Mouse (Mus musculus): ENCODE measurements around the gene Gm10142.
"Not testable (repeated sequence)": the region's sequence is repeated elsewhere in the genome, so short reads cannot be mapped to it uniquely, and the experiment has no call there.

The Gm10142 gene

GRCm38 (mm10) chr10:77738929-77739328, 23.3 kb downstream of the Gm10142 start:
- no peak for DNase-seq (ENCODE audit: low spot score in 2 of 2)

- DNase-seq (ENCODE audit: low spot score in 2 of 2), result peak; percentile 27 to 32
Observed at GRCm38 (mm10) chr10:77741924-77742688, 26.5 kb downstream of the Gm10142 start, which contains the start of gene Gm18596. Gene Gm18596 (minus strand): TSS chr10:77742638.

GRCm38 (mm10) chr10:77750686-77751085, 35.1 kb downstream of the Gm10142 start:
- not testable (repeated sequence) for DNase-seq (ENCODE audit: low spot score in 2 of 2)

- DNase-seq (ENCODE audit: low spot score in 2 of 2), result not testable (repeated sequence)
Observed at GRCm38 (mm10) chr10:77751254-77751653, 35.6 kb downstream of the Gm10142 start, which contains the start of gene Gm9736. Gene Gm9736 (minus strand): TSS chr10:77751354.

GRCm38 (mm10) chr10:77752312-77752711, 36.7 kb downstream of the Gm10142 start:
- not testable (repeated sequence) for DNase-seq (ENCODE audit: low spot score in 2 of 2)

- no peak for DNase-seq (ENCODE audit: low spot score in 2 of 2)
Observed at GRCm38 (mm10) chr10:77753448-77753847, 37.8 kb downstream of the Gm10142 start.

- DNase-seq (ENCODE audit: low spot score in 2 of 2), result not testable (repeated sequence)
Observed at GRCm38 (mm10) chr10:77759582-77759981, 44.0 kb downstream of the Gm10142 start, which contains the start of gene Gm3233. Gene Gm3233 (minus strand): TSS chr10:77759682.

Data from right cerebral cortex, postnatal 10 days (tissue).